Mouse (Mus musculus): Measurements from ENCODE around the gene Hist1h2ad. TPM values are rescaled to one million over a fixed set of nuclear protein-coding genes. Genes with fewer than 3 reads are reported as not detected.
A peak's percentile ranks its signal among the peaks of the same experiment; 100 is the strongest.
"Not testable (repeated sequence)": the region's sequence is repeated elsewhere in the genome, so short reads cannot be mapped to it uniquely, and the experiment has no call there.

Hist1h2ad gene
- polyA plus RNA-seq, 1 experiment from 2014 or later = 2.9 TPM

DNA sequence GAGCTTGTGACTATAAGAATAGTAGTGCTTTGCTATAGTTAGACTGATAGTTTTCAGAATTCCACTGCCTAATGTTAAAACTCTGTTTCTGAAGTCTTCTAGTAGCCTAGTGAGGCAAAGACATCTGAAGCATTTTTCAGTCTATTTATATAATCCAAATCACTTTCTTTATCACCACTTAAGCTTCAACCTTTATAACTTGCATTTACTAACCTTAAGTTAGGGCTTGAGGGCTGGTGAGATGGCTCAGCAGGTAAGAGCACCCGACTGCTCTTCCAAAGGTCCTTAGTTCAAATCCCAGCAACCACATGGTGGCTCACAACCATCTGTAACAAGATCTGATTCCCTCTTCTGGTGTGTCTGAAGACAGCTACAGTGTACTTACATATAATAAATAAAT lies 34.4 kb upstream of the Hist1h2ad start:
- not testable (repeated sequence) for ATAC-seq (ENCODE audit: low read depth); H3K27me3 ChIP-seq (ENCODE audit: control insufficient read depth, insufficient read depth, low read depth, low read length); H3K27ac ChIP-seq (ENCODE audit: low read length); H3K9me3 ChIP-seq (ENCODE audit: control insufficient read depth, low read length); H3K4me3 ChIP-seq (ENCODE audit: low read length); H3K9ac ChIP-seq (ENCODE audit: low read length); H3K36me3 ChIP-seq (ENCODE audit: control insufficient read depth, insufficient read depth, low read length); H3K4me2 ChIP-seq (ENCODE audit: low read depth, low read length)
- H3K4me1 ChIP-seq (replicated peaks; ENCODE audit: control insufficient read depth, insufficient read depth, low read length) = peaks cover 12% of the 10 kb centered on the region
- WGBS = 58% methylated on average over 1 of the region's 1 CpGs

DNA sequence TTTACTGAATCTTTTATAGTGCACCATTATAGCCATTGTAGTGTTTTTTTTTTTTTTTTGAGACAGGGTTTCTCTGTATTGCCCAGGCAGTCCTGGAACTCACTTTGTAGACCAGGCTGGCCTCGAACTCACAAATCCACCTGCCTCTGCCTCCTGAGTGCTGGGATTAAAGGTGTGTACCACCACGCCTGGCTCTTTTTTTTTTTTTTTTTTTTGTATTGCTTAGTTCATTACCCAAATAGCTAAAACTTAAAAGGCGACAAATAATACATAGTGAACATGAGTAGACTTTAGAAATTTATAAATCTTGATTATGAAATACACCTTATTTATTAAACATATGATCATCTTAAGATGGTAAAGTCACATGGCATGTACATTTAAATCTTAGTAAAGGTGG lies 32.7 kb upstream of the Hist1h2ad start:
- no peak for ATAC-seq (ENCODE audit: low read depth)
- H3K4me3 ChIP-seq (ENCODE audit: low read length) = no peak overlapping the region
- H3K9ac ChIP-seq (ENCODE audit: low read length) = no peak overlapping the region
- H3K4me1 ChIP-seq (replicated peaks; ENCODE audit: control insufficient read depth, insufficient read depth, low read length) = peaks cover 9% of the 10 kb centered on the region
- no peaks in the 10 kb centered on the region for H3K9me3 ChIP-seq (ENCODE audit: control insufficient read depth, low read length)
- no peaks in the 10 kb centered on the region for H3K27me3 ChIP-seq (ENCODE audit: control insufficient read depth, insufficient read depth, low read depth, low read length)
- WGBS = 78% methylated on average over 3 of the region's 3 CpGs
- no peak overlapping the region for H3K27ac ChIP-seq (ENCODE audit: low read length)
- H3K36me3 ChIP-seq (ENCODE audit: control insufficient read depth, insufficient read depth, low read length) = no peaks in the 10 kb centered on the region
- no peak overlapping the region for H3K4me2 ChIP-seq (ENCODE audit: low read depth, low read length)

GRCm38 (mm10) chr13:23542225-23542980 lies 31.8 kb upstream of the Hist1h2ad start:
- not testable (repeated sequence) for ATAC-seq (ENCODE audit: low read depth); H3K36me3 ChIP-seq (ENCODE audit: control insufficient read depth, insufficient read depth, low read length); H3K4me1 ChIP-seq (replicated peaks; ENCODE audit: control insufficient read depth, insufficient read depth, low read length); H3K27me3 ChIP-seq (ENCODE audit: control insufficient read depth, insufficient read depth, low read depth, low read length); H3K9me3 ChIP-seq (ENCODE audit: control insufficient read depth, low read length)
- H3K4me2 ChIP-seq (ENCODE audit: low read depth, low read length) = peak overlapping the region; percentile 67
- 3% methylated on average over 3 of the region's 3 CpGs for WGBS
- peak overlapping the region; percentile 70 for H3K9ac ChIP-seq (ENCODE audit: low read length)
- peak overlapping the region; percentile 54 for H3K4me3 ChIP-seq (ENCODE audit: low read length)
- H3K27ac ChIP-seq (ENCODE audit: low read length) = peak overlapping the region; percentile 88

DNA sequence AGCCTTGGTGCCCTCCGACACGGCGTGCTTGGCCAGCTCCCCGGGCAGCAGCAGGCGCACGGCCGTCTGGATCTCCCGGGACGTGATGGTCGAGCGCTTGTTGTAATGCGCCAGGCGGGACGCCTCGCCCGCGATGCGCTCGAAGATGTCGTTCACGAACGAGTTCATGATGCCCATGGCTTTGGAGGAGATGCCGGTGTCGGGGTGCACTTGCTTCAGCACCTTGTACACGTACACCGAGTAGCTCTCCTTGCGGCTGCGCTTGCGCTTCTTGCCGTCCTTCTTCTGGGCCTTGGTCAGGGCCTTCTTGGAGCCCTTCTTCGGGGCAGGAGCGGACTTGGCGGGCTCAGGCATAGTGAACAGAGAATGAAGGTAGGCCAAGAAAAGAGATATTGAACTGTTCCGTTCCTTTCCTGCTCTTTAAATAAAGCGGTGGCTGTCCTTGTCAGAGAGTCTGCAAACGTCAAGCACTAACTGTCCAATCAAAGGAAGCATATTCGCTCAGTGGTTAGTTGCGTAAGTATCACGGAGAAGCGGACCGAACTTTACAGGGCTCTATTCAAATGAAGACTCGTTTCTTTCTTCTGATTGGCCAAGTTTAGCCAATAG lies 31.1 kb upstream of the Hist1h2ad start, which contains the start of gene Hist1h2bh:
Hist1h2bh (minus strand) TSS at position 394 of the 609 bp plus-strand sequence.
- not testable (repeated sequence) for H3K27me3 ChIP-seq (ENCODE audit: control insufficient read depth, insufficient read depth, low read depth, low read length); H3K4me1 ChIP-seq (replicated peaks; ENCODE audit: control insufficient read depth, insufficient read depth, low read length); H3K9me3 ChIP-seq (ENCODE audit: control insufficient read depth, low read length); H3K36me3 ChIP-seq (ENCODE audit: control insufficient read depth, insufficient read depth, low read length)
- Histone ChIP-seq H3K27ac (ENCODE audit: low read length) (peak within 1 kb of the TSS; percentile 97), H3K4me3 (ENCODE audit: low read length) (peak within 1 kb of the TSS; percentile 54), H3K4me2 (ENCODE audit: low read depth, low read length) (peak within 1 kb of the TSS; percentile 77), H3K9ac (ENCODE audit: low read length) (peak within 1 kb of the TSS; percentile 70)
- under 1% methylated on average over 22 of the region's 42 CpGs for WGBS
- peak; percentile 95 for ATAC-seq (ENCODE audit: low read depth)

DNA sequence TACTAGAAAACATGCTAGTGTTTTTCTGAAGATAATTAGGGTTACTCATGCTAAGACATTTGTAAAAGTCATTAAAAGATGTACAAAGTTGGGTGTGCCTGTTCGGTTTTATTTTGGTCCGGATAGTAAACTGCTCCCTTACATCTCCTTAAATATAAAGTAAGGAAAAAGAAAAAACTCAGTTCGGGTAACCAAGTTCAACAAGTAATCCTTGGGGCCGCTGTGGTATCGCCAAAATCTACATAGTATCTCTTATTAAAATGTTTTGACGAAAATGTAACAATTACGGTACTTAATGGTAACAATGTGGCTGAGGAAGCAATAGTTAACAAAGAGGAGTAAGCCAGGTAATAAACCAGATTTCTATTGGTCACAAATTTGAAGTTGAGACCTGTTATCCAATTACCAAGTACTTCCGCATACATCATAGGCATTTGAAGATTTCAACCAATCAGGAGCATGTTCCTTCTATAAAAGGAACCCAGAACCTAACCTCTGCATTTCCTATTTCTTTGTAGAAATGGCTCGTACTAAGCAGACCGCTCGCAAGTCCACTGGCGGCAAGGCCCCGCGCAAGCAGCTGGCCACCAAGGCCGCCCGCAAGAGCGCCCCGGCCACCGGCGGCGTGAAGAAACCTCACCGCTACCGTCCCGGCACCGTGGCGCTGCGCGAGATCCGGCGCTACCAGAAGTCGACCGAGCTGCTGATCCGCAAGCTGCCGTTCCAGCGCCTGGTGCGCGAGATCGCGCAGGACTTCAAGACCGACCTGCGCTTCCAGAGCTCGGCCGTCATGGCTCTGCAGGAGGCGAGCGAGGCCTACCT lies 30.0 kb upstream of the Hist1h2ad start, which contains the start of gene Hist1h3f:
Hist1h3f (plus strand) TSS at position 88 of the 822 bp plus-strand sequence.
- H3K4me2 ChIP-seq (ENCODE audit: low read depth, low read length) = peak within 1 kb of the TSS; percentile 77
- peak within 1 kb of the TSS; percentile 97 for H3K27ac ChIP-seq (ENCODE audit: low read length)
- H3K4me3 ChIP-seq (ENCODE audit: low read length) = peak within 1 kb of the TSS; percentile 54
- no peaks in the 10 kb centered on the region for H3K27me3 ChIP-seq (ENCODE audit: control insufficient read depth, insufficient read depth, low read depth, low read length)
- peak within 1 kb of the TSS; percentile 70 for H3K9ac ChIP-seq (ENCODE audit: low read length)
- under 1% methylated on average over 22 of the region's 45 CpGs for WGBS
- no peaks in the 10 kb centered on the region for H3K4me1 ChIP-seq (replicated peaks; ENCODE audit: control insufficient read depth, insufficient read depth, low read length)
- no peaks in the 10 kb centered on the region for H3K9me3 ChIP-seq (ENCODE audit: control insufficient read depth, low read length)
- peak; percentile 93 for ATAC-seq (ENCODE audit: low read depth)
- H3K36me3 ChIP-seq (ENCODE audit: control insufficient read depth, insufficient read depth, low read length) = no peaks in the 10 kb centered on the region

GRCm38 (mm10) chr13:23544787-23545120 lies 29.4 kb upstream of the Hist1h2ad start:
- Histone ChIP-seq H3K4me3 (ENCODE audit: low read length) (peak overlapping the region; percentile 52), H3K9ac (ENCODE audit: low read length) (peak overlapping the region; percentile 63), H3K4me2 (ENCODE audit: low read depth, low read length) (peak overlapping the region; percentile 43), H3K27ac (ENCODE audit: low read length) (peak overlapping the region; percentile 90; the same call in 1 of the 2 replicates)
- not testable (repeated sequence) for H3K27me3 ChIP-seq (ENCODE audit: control insufficient read depth, insufficient read depth, low read depth, low read length); H3K36me3 ChIP-seq (ENCODE audit: control insufficient read depth, insufficient read depth, low read length); H3K4me1 ChIP-seq (replicated peaks; ENCODE audit: control insufficient read depth, insufficient read depth, low read length); H3K9me3 ChIP-seq (ENCODE audit: control insufficient read depth, low read length); ATAC-seq (ENCODE audit: low read depth)
- WGBS = 0% methylated on average over 12 of the region's 14 CpGs

DNA sequence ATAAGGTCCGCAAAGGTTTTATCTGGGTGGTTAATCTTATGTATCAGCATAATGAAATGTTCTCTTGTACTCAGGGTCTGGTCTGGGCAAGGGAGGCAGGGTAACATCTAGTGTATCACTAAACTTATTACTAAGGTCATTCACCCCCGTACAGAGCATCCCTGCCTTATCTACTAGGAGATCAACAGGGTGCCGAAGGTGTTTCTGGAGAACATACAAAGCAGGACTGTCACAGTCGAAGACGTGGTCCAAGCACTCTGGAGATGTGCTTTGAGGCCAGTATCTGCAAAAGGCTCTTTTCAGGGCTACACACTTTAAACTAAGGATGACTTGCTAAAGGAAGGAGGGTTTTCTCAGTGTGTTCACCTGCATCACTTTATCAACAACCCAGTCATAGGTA lies 27.5 kb upstream of the Hist1h2ad start:
- Histone ChIP-seq H3K4me3 (ENCODE audit: low read length) (no peak overlapping the region), H3K36me3 (ENCODE audit: control insufficient read depth, insufficient read depth, low read length) (no peaks in the 10 kb centered on the region), H3K9ac (ENCODE audit: low read length) (no peak overlapping the region), H3K4me1 (replicated peaks; ENCODE audit: control insufficient read depth, insufficient read depth, low read length) (peaks cover 5% of the 10 kb centered on the region; the same call in 1 of the 2 replicates), H3K27ac (ENCODE audit: low read length) (no peak overlapping the region), H3K4me2 (ENCODE audit: low read depth, low read length) (no peak overlapping the region), H3K27me3 (ENCODE audit: control insufficient read depth, insufficient read depth, low read depth, low read length) (no peaks in the 10 kb centered on the region), H3K9me3 (ENCODE audit: control insufficient read depth, low read length) (no peaks in the 10 kb centered on the region)
- ATAC-seq (ENCODE audit: low read depth) = no peak
- 52% methylated on average over 5 of the region's 5 CpGs for WGBS

DNA sequence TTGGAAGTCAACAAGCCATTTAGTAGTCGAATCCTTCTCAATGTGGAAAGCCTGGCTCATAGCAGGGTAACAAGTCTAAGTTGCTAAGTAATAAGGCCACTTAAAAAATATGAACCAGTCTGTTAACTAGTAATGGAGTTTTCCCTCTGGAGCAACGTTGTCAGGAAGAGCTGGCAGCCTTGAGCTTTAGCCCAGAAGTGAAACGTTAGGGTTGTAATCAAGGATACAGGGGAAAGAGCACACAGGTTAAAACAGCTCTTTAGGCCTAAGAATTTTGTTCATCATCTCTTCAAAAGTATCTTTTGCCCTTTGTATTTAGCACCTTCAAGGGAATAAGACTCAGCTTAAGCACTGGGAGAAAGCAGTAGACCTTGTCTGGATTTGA lies 23.4 kb upstream of the Hist1h2ad start:
- Histone ChIP-seq H3K36me3 (ENCODE audit: control insufficient read depth, insufficient read depth, low read length) (no peaks in the 10 kb centered on the region), H3K4me1 (replicated peaks; ENCODE audit: control insufficient read depth, insufficient read depth, low read length) (peaks cover 12% of the 10 kb centered on the region), H3K4me2 (ENCODE audit: low read depth, low read length) (peak overlapping the region; percentile 64), H3K27me3 (ENCODE audit: control insufficient read depth, insufficient read depth, low read depth, low read length) (no peaks in the 10 kb centered on the region), H3K27ac (ENCODE audit: low read length) (peak overlapping the region; percentile 88), H3K9ac (ENCODE audit: low read length) (peak overlapping the region; percentile 71), H3K9me3 (ENCODE audit: control insufficient read depth, low read length) (no peaks in the 10 kb centered on the region), H3K4me3 (ENCODE audit: low read length) (peak overlapping the region; percentile 53)
- WGBS = 6% methylated on average over 3 of the region's 3 CpGs
- ATAC-seq (ENCODE audit: low read depth) = no peak

Data from lung, embryonic 16.5 days (tissue).